Comparison of ENCODE assay signal across 13 mouse cellular contexts in genomic region chr14:77053288-77053687, GRCm38 (mm10).
"Had no signal": no experiment of that assay in that cellular context is flagged by ENCODE, and none has a peak within 500 bp of the region (broad histone marks: within the 10 kb centered on the region; RNA-seq: fewer than 3 reads in every experiment).

No protein-coding gene starts in this region.

- H3K36me3 ChIP-seq: liver, embryonic 13.5 days; midbrain, embryonic 12.5 days had no signal

- DNase-seq: kidney, adult 18-20 months; kidney, adult 9 months; kidney, postnatal 10 days; liver, embryonic 13.5 days; lung, adult 2 months; right cerebral cortex, postnatal 25 days; thymus, adult 2 months; thymus, postnatal 14 days; thymus, postnatal 4 days had no signal

- H3K4me1 ChIP-seq: liver, embryonic 13.5 days; midbrain, embryonic 12.5 days had no signal

- ATAC-seq: intestine, embryonic 16.5 days; midbrain, embryonic 16.5 days had no signal

- H3K27ac ChIP-seq: liver, embryonic 13.5 days; macrophage; midbrain, embryonic 12.5 days had no signal

- H3K4me2 ChIP-seq: liver, embryonic 13.5 days; midbrain, embryonic 12.5 days had no signal

- H3K9me3 ChIP-seq: liver, embryonic 13.5 days had no signal

- H3K27me3 ChIP-seq: liver, embryonic 13.5 days; midbrain, embryonic 12.5 days had no signal

- H3K9ac ChIP-seq: liver, embryonic 13.5 days; midbrain, embryonic 12.5 days had no signal

- H3K4me3 ChIP-seq: liver, embryonic 13.5 days; midbrain, embryonic 12.5 days had no signal
